In the genomic region with DNA sequence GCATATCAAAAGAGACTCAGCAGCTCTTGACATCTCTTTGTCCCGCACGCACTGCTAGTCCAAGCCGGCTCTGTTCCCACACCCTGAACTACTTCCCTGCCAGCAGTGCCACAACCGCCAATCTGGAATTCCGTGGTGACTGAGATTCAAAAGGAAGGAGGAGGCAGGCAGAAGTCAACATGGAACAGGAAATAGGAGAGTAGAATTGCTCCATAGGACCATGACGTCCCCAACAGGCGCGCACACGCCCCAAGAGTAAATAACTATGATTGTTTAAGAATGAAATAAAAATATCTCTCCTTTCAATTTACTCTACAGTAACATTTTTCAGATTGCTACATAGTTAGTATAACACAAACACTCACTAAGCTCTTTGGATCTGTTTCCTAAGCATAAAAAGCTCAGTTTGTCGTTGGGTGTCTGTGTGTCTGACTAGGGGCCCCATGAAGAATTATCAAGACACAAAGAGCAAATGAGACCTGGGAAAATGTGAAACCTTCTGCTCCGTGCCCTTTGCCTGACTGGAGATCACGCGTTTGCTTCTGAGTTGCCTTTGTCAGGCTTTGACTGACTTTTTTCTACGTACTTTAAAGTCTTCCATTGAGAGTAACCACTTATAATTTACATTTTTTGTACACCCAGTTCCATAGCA, we compare ENCODE assay signal across 20 mouse cellular contexts. TPM values are rescaled to one million over a fixed set of nuclear protein-coding genes. Genes with fewer than 3 reads are reported as not detected.
DNase-seq lines count a peak whose midpoint lies in the region; ATAC-seq and TF ChIP-seq lines count a peak whose summit lies in the region.
"Had no signal": no experiment of that assay in that cellular context is flagged by ENCODE, and none has a peak within 500 bp of the region (broad histone marks: within the 10 kb centered on the region; RNA-seq: fewer than 3 reads in every experiment).

No protein-coding gene starts in this region.

- TF ChIP-seq CTCF in stomach, postnatal 0 days (IDR thresholded peaks at IDR 0.05; ENCODE audit: low read depth): no peak
- TF ChIP-seq CTCF in left cerebral cortex, adult 2 months (IDR thresholded peaks at IDR 0.05): no peak

- H3K9ac ChIP-seq in stomach, postnatal 0 days (ENCODE audit: low read length): no peak overlapping the region
- H3K9ac ChIP-seq: forebrain, embryonic 12.5 days; hindbrain, embryonic 14.5 days; midbrain, embryonic 15.5 days had no signal

- intact Hi-C loops in left cerebral cortex, adult 2 months (cut with DNase I): no loop called here
- intact Hi-C loops in left cerebral cortex, postnatal 10 days (cut with DNase I): no loop called here

- TF ChIP-seq EP300 in stomach, postnatal 0 days (optimal IDR thresholded peaks at IDR 0.05): peak; percentile 93

- peak overlapping the region; percentile 90 for H3K27ac ChIP-seq in stomach, postnatal 0 days (replicated peaks)
- no peak overlapping the region for H3K27ac ChIP-seq in left cerebral cortex, adult 2 months
- H3K27ac ChIP-seq: forebrain, embryonic 12.5 days; hindbrain, embryonic 14.5 days; kidney, postnatal 0 days; midbrain, embryonic 15.5 days had no signal

- no peaks in the 10 kb centered on the region; the same call in 1 of the 2 replicates for H3K4me1 ChIP-seq in stomach, postnatal 0 days (replicated peaks; ENCODE audit: control insufficient read depth, insufficient read depth)
- H3K4me1 ChIP-seq: forebrain, embryonic 12.5 days; midbrain, embryonic 15.5 days had no signal

- peak; percentile 92 for ATAC-seq in stomach, postnatal 0 days (ENCODE audit: low FRiP score, low TSS enrichment)
- ATAC-seq: midbrain, embryonic 15.5 days; Patski had no signal

- H3K36me3 ChIP-seq in stomach, postnatal 0 days (ENCODE audit: control insufficient read depth, insufficient read depth, low read length): no peaks in the 10 kb centered on the region
- H3K36me3 ChIP-seq: forebrain, embryonic 12.5 days; midbrain, embryonic 15.5 days had no signal

- DNase-seq in urinary bladder, adult 18-20 months (ENCODE audit: low spot score in 2 of 2): peak; percentile 28 to 46
- no peak for DNase-seq in urinary bladder, adult 2 months (ENCODE audit: low spot score)
- DNase-seq in large intestine, adult 2 months (ENCODE audit: low read depth, low spot score): peak; percentile 75
- peak; percentile 30 for DNase-seq in lung, postnatal 14 days
- DNase-seq in stomach, postnatal 0 days (ENCODE audit: low spot score): peak; percentile 79
- DNase-seq in left cerebral cortex, adult 2 months (ENCODE audit: extremely low spot score in 1 of 2, low spot score in 2 of 2): no peak
- DNase-seq in left cerebral cortex, postnatal 10 days (ENCODE audit: extremely low spot score in 1 of 2, low spot score in 2 of 2): no peak
- DNase-seq in embryo, embryonic 9.5 days (ENCODE audit: extremely low spot score): no peak
- DNase-seq: adrenal gland, postnatal 36 days; cerebellum, adult 8-10 months; gastrocnemius, postnatal 25 days; heart, postnatal 10 days; kidney, adult 11 months; thymus, postnatal 36 days had no signal

- H3K9me3 ChIP-seq in stomach, postnatal 0 days (ENCODE audit: control insufficient read depth, low read length): no peaks in the 10 kb centered on the region
- H3K9me3 ChIP-seq: forebrain, embryonic 12.5 days; megakaryocyte, embryonic 14.5 days; midbrain, embryonic 15.5 days had no signal

- no peak overlapping the region for H3K4me3 ChIP-seq in stomach, postnatal 0 days (ENCODE audit: low read depth, low read length)
- H3K4me3 ChIP-seq in left cerebral cortex, adult 2 months: no peak overlapping the region
- H3K4me3 ChIP-seq: forebrain, embryonic 12.5 days; megakaryocyte, embryonic 14.5 days; midbrain, embryonic 15.5 days had no signal

- H3K27me3 ChIP-seq in stomach, postnatal 0 days (ENCODE audit: control insufficient read depth, insufficient read depth, low read length): no peaks in the 10 kb centered on the region
- H3K27me3 ChIP-seq: midbrain, embryonic 15.5 days had no signal

- 20% methylated on average over 14 of the region's 14 CpGs for whole genome bisulfite sequencing in large intestine, adult 2 months
- WGBS in stomach, postnatal 0 days: 37% methylated on average over 14 of the region's 14 CpGs

- H3K4me2 ChIP-seq in stomach, postnatal 0 days (replicated peaks; ENCODE audit: low read depth): peak overlapping the region; percentile 14; the same call in 1 of the 2 replicates
- H3K4me2 ChIP-seq: forebrain, embryonic 12.5 days; hindbrain, embryonic 14.5 days; midbrain, embryonic 15.5 days had no signal

RNA-seq across cellular contexts. Expression of a gene that starts 5.3 kb away (rescaled TPM):
- polyA plus RNA-seq in urinary bladder, adult 2 months (2012; rRNA removed): 12.0 and 14.6 TPM in 2 replicates
- 0.45 and 0.67 TPM in 2 replicates for polyA plus RNA-seq in large intestine, adult 2 months (2012; rRNA removed)
- polyA plus RNA-seq in stomach, postnatal 0 days (2015; fragmentation: Nextera tagmentation; extraction: Ambion mirVana): 3.0 and 3.6 TPM in 2 replicates
- total RNA-seq in left cerebral cortex, adult 2 months (2021): 1 to 10 TPM; 1.7 to 2.7 TPM
- 1 to 10 TPM; 1.8 to 1.9 TPM for total RNA-seq in left cerebral cortex, postnatal 10 days (2021)

RNA-seq across cellular contexts. Expression of a gene that starts 11.0 kb away (rescaled TPM):
- polyA plus RNA-seq in urinary bladder, adult 2 months (2012; rRNA removed): 4.2 and 5.0 TPM in 2 replicates
- polyA plus RNA-seq in large intestine, adult 2 months (2012; rRNA removed): 2.7 and 3.6 TPM in 2 replicates
- 2.7 TPM in 2 replicates for polyA plus RNA-seq in stomach, postnatal 0 days (2015; fragmentation: Nextera tagmentation; extraction: Ambion mirVana)
- total RNA-seq in left cerebral cortex, adult 2 months (2021): 10 to 100 TPM; 15.8 to 21.3 TPM
- total RNA-seq in left cerebral cortex, postnatal 10 days (2021): 10 to 100 TPM; 16.1 to 17.6 TPM

Comparison
In these comparisons a context has a peak if more than half of its experiments do, and no peak if none do; other contexts are left out.
1. DNase-seq: peak in urinary bladder, adult 18-20 months (2 of 2), large intestine, adult 2 months (single experiment), lung, postnatal 14 days (single experiment) and stomach, postnatal 0 days (single experiment); none in urinary bladder, adult 2 months (single experiment), left cerebral cortex, adult 2 months (0 of 2), left cerebral cortex, postnatal 10 days (0 of 2) and embryo, embryonic 9.5 days (single experiment).